Mouse (Mus musculus): ENCODE results near the gene Nup85. TPM values are rescaled to one million over a fixed set of nuclear protein-coding genes. Genes with fewer than 3 reads are reported as not detected.
"Not testable (repeated sequence)": the region's sequence is repeated elsewhere in the genome, so short reads cannot be mapped to it uniquely, and the experiment has no call there.

The Nup85 gene
- polyA plus RNA-seq, 1 experiment from 2014 or later, result 94.4 TPM

DNA sequence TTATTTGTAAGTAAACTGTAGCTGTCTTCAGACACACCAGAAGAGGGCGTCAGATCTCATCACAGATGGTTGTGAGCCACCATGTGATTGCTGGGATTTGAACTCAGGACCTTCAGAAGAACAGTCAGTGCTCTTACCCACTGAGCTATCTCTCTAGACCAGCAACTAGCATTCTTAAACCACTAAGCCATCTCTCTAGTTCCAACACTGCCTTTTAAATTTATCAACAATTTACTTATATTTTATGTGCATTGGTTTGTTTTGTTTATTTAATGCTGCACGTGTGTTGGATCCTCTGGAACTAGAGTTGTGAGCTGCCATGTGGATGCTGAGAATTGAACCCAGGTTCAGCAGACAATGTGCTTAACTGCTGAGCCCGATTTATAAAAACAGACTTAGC is 37.8 kb upstream of the Nup85 start:
- H3K9me3 ChIP-seq (replicated peaks; ENCODE audit: control insufficient read depth, low read length); ATAC-seq (ENCODE audit: low read depth); H3K9ac ChIP-seq (ENCODE audit: low read depth, low read length); H3K4me3 ChIP-seq (ENCODE audit: low read depth, low read length); H3K4me1 ChIP-seq (ENCODE audit: control insufficient read depth, low read depth, low read length); H3K4me2 ChIP-seq (ENCODE audit: low read depth, low read length); H3K27me3 ChIP-seq (ENCODE audit: control insufficient read depth, insufficient read depth, low read depth, low read length); H3K27ac ChIP-seq (ENCODE audit: low read length): not testable (repeated sequence)
- 74% methylated on average over 3 of the region's 3 CpGs for WGBS (ENCODE audit: insufficient replicate concordance)
- peaks cover 48% of the 10 kb centered on the region for H3K36me3 ChIP-seq (ENCODE audit: control insufficient read depth, insufficient read depth)

GRCm38 (mm10) chr11:115534759-115535371 is 29.4 kb upstream of the Nup85 start:
- H3K27ac ChIP-seq (ENCODE audit: low read length), result peak overlapping the region; percentile 99

GRCm38 (mm10) chr11:115535401-115536037 is 28.7 kb upstream of the Nup85 start:
- H3K9me3 ChIP-seq (replicated peaks; ENCODE audit: control insufficient read depth, low read length), result no peaks in the 10 kb centered on the region
- WGBS (ENCODE audit: insufficient replicate concordance), result under 1% methylated on average over 54 of the region's 84 CpGs
- H3K27me3 ChIP-seq (ENCODE audit: control insufficient read depth, insufficient read depth, low read depth, low read length), result no peaks in the 10 kb centered on the region
- peak; percentile 71 for ATAC-seq (ENCODE audit: low read depth)
- H3K36me3 ChIP-seq (ENCODE audit: control insufficient read depth, insufficient read depth), result peaks cover 21% of the 10 kb centered on the region
- peak overlapping the region; percentile 98 for H3K9ac ChIP-seq (ENCODE audit: low read depth, low read length)
- peaks cover 15% of the 10 kb centered on the region for H3K4me1 ChIP-seq (ENCODE audit: control insufficient read depth, low read depth, low read length)
- peak overlapping the region; percentile 99 for H3K27ac ChIP-seq (ENCODE audit: low read length)
- H3K4me2 ChIP-seq (ENCODE audit: low read depth, low read length), result peak overlapping the region; percentile 81
- peak overlapping the region; percentile 95 for H3K4me3 ChIP-seq (ENCODE audit: low read depth, low read length)

More at GRCm38 (mm10) chr11:115534759-115535371, 29.4 kb upstream of the Nup85 start:
- peak overlapping the region; percentile 98 for H3K9ac ChIP-seq (ENCODE audit: low read depth, low read length)
- WGBS (ENCODE audit: insufficient replicate concordance), result 3% methylated on average over 11 of the region's 11 CpGs
- no peak for ATAC-seq (ENCODE audit: low read depth)
- no peaks in the 10 kb centered on the region for H3K9me3 ChIP-seq (replicated peaks; ENCODE audit: control insufficient read depth, low read length)
- H3K4me2 ChIP-seq (ENCODE audit: low read depth, low read length), result peak overlapping the region; percentile 81
- peak overlapping the region; percentile 95 for H3K4me3 ChIP-seq (ENCODE audit: low read depth, low read length)
- no peaks in the 10 kb centered on the region for H3K27me3 ChIP-seq (ENCODE audit: control insufficient read depth, insufficient read depth, low read depth, low read length)
- H3K36me3 ChIP-seq (ENCODE audit: control insufficient read depth, insufficient read depth), result peaks cover 26% of the 10 kb centered on the region
- H3K4me1 ChIP-seq (ENCODE audit: control insufficient read depth, low read depth, low read length), result peaks cover 15% of the 10 kb centered on the region

GRCm38 (mm10) chr11:115536038-115536681 is 28.1 kb upstream of the Nup85 start, which contains the start of gene Sumo2:
Gene Sumo2 (minus strand): TSS chr11:115536276.
- peaks cover 15% of the 10 kb centered on the region for H3K4me1 ChIP-seq (ENCODE audit: control insufficient read depth, low read depth, low read length)
- peak within 1 kb of the TSS; percentile 98 for H3K9ac ChIP-seq (ENCODE audit: low read depth, low read length)
- peak within 1 kb of the TSS; percentile 95 for H3K4me3 ChIP-seq (ENCODE audit: low read depth, low read length)
- ATAC-seq (ENCODE audit: low read depth), result peak; percentile 92
- H3K36me3 ChIP-seq (ENCODE audit: control insufficient read depth, insufficient read depth), result peaks cover 21% of the 10 kb centered on the region
- peak within 1 kb of the TSS; percentile 81 for H3K4me2 ChIP-seq (ENCODE audit: low read depth, low read length)
- H3K9me3 ChIP-seq (replicated peaks; ENCODE audit: control insufficient read depth, low read length), result no peaks in the 10 kb centered on the region
- peak within 1 kb of the TSS; percentile 99 for H3K27ac ChIP-seq (ENCODE audit: low read length)
- WGBS (ENCODE audit: insufficient replicate concordance), result under 1% methylated on average over 64 of the region's 70 CpGs
- no peaks in the 10 kb centered on the region for H3K27me3 ChIP-seq (ENCODE audit: control insufficient read depth, insufficient read depth, low read depth, low read length)

DNA sequence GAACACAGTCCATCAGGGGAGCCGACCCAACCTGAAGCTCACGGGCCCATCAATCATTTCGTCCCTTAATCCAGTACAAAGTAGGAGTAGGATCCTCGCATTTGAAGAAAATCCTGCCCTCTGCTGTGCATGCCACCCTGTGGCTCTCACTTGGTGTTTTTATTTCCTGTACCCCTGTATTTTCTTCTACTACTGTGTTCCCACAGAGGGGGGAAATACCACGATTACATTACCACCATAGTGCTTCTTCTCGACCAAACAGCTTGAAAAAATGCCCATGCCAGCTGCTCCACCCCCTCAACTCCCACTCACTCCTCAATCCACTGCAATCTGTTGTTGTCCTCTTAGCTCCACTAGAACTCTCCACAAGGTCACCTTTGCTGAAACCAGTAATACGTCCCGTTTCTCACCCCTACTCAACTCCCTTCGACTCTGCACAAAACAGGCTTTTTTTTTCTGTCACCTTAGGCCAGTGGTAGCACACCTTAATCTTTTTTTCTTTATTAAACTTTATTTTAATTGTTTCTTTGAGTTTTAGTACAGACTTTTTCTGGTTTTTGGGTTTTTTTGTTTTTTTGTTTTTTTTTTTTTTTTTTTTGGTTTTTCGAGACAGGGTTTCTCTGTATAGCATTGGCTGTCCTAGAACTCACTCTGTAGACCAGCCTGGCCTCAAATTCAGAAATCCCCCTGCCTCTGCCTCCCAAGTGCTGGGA is 27.2 kb upstream of the Nup85 start:
- H3K27ac ChIP-seq (ENCODE audit: low read length), result peak overlapping the region; percentile 99
- no peak for ATAC-seq (ENCODE audit: low read depth)
- H3K4me1 ChIP-seq (ENCODE audit: control insufficient read depth, low read depth, low read length), result peaks cover 15% of the 10 kb centered on the region
- H3K27me3 ChIP-seq (ENCODE audit: control insufficient read depth, insufficient read depth, low read depth, low read length), result no peaks in the 10 kb centered on the region
- peak overlapping the region; percentile 50 for H3K9ac ChIP-seq (ENCODE audit: low read depth, low read length)
- WGBS (ENCODE audit: insufficient replicate concordance), result 82% methylated on average over 10 of the region's 10 CpGs
- peak overlapping the region; percentile 76 for H3K4me2 ChIP-seq (ENCODE audit: low read depth, low read length)
- H3K4me3 ChIP-seq (ENCODE audit: low read depth, low read length), result peak overlapping the region; percentile 95
- no peaks in the 10 kb centered on the region for H3K9me3 ChIP-seq (replicated peaks; ENCODE audit: control insufficient read depth, low read length)
- H3K36me3 ChIP-seq (ENCODE audit: control insufficient read depth, insufficient read depth), result peaks cover 18% of the 10 kb centered on the region

DNA sequence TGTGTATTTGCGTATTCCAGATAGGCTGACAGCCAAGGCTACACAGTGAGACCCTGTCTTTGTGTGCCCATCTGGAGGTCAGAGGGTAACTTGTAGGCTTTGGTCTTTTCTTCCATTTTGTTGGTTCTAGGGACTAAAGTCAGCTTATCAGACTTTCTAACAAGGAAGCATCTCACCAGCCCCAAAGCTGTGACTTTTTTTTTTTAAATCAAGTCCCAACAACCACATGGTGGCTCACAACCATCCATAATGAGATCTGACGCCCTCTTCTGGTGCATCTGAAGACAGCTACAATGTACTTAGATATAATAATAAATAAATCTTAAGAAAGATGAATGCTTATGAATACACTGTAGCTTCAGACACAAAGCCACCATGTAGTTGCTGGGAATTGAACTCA is 26.2 kb upstream of the Nup85 start:
- Histone ChIP-seq H3K9ac (ENCODE audit: low read depth, low read length) (no peak overlapping the region), H3K4me3 (ENCODE audit: low read depth, low read length) (no peak overlapping the region), H3K27ac (ENCODE audit: low read length) (no peak overlapping the region), H3K9me3 (replicated peaks; ENCODE audit: control insufficient read depth, low read length) (no peaks in the 10 kb centered on the region), H3K4me2 (ENCODE audit: low read depth, low read length) (no peak overlapping the region), H3K36me3 (ENCODE audit: control insufficient read depth, insufficient read depth) (peaks cover 11% of the 10 kb centered on the region), H3K27me3 (ENCODE audit: control insufficient read depth, insufficient read depth, low read depth, low read length) (no peaks in the 10 kb centered on the region), H3K4me1 (ENCODE audit: control insufficient read depth, low read depth, low read length) (peaks cover 15% of the 10 kb centered on the region)
- WGBS (ENCODE audit: insufficient replicate concordance), result 22% methylated on average over 2 of the region's 2 CpGs
- ATAC-seq (ENCODE audit: low read depth), result no peak

GRCm38 (mm10) chr11:115543571-115543970 is 20.7 kb upstream of the Nup85 start:
- Histone ChIP-seq H3K36me3 (ENCODE audit: control insufficient read depth, insufficient read depth) (no peaks in the 10 kb centered on the region), H3K27ac (ENCODE audit: low read length) (no peak overlapping the region)
- 50% methylated on average over 4 of the region's 4 CpGs for WGBS (ENCODE audit: insufficient replicate concordance)

DNA sequence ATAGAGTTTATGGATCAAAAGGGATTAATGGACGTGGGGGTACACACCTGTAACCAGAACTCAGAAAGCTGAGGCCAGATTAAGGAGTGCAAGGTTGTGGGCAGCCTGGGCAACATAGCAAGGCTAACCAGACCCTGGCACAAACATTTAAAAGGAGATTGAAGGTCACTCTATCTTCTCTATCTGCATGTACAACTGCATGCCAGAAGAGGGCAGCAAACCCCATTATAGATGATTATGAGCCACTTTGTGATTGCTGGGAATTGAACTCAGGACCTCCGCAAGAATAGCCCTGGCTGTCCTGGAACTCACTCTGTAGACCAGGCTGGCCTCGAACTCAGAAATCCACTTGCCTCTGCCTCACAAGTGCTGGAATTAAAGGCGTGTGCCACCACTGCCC is 11.5 kb upstream of the Nup85 start:
- ATAC-seq (ENCODE audit: low read depth), result no peak
- Histone ChIP-seq H3K4me1 (ENCODE audit: control insufficient read depth, low read depth, low read length) (no peaks in the 10 kb centered on the region), H3K36me3 (ENCODE audit: control insufficient read depth, insufficient read depth) (no peaks in the 10 kb centered on the region), H3K9me3 (replicated peaks; ENCODE audit: control insufficient read depth, low read length) (no peaks in the 10 kb centered on the region; the same call in 1 of the 2 replicates), H3K9ac (ENCODE audit: low read depth, low read length) (no peak overlapping the region), H3K27me3 (ENCODE audit: control insufficient read depth, insufficient read depth, low read depth, low read length) (no peaks in the 10 kb centered on the region), H3K4me3 (ENCODE audit: low read depth, low read length) (no peak overlapping the region), H3K4me2 (ENCODE audit: low read depth, low read length) (no peak overlapping the region), H3K27ac (ENCODE audit: low read length) (no peak overlapping the region)
- WGBS (ENCODE audit: insufficient replicate concordance), result 58% methylated on average over 4 of the region's 4 CpGs

More at GRCm38 (mm10) chr11:115543571-115543970, 20.7 kb upstream of the Nup85 start:
- ATAC-seq (ENCODE audit: low read depth), result no peak
- Histone ChIP-seq H3K4me2 (ENCODE audit: low read depth, low read length) (no peak overlapping the region), H3K4me3 (ENCODE audit: low read depth, low read length) (no peak overlapping the region), H3K9me3 (replicated peaks; ENCODE audit: control insufficient read depth, low read length) (no peaks in the 10 kb centered on the region), H3K4me1 (ENCODE audit: control insufficient read depth, low read depth, low read length) (no peaks in the 10 kb centered on the region), H3K27me3 (ENCODE audit: control insufficient read depth, insufficient read depth, low read depth, low read length) (peaks cover 4% of the 10 kb centered on the region; the same call in 1 of the 2 replicates), H3K9ac (ENCODE audit: low read depth, low read length) (no peak overlapping the region)

Data from liver, embryonic 16.5 days (tissue).